Mouse (Mus musculus) cerebellum, adult 9-10 months (tissue): Measurements from ENCODE around the gene Cdk14.

Experiments
- DNase-seq: peaks from one replicate; pipeline ENCODE4 v3.0.0; 2022

Gene Cdk14

DNA sequence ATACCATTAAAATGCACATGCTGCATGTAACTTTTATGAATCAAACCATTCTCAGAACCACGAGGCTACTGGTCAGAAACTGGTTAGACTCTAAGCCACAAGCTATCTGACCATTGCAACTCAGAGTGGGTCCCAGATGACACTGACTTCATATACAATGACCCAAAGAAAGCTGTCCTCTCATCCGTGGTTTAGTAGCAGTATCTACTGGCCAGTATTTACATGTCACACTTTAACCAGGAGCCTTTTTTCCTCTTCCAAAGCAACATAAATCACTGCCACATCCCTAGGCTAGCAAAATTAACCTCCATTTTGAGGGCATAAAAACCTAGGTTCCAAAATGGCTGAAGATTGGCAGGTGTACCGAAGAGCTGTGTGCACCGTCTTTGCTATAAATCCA lies 533.0 kb downstream of the Cdk14 start:
- DNase-seq, result no peak

DNA sequence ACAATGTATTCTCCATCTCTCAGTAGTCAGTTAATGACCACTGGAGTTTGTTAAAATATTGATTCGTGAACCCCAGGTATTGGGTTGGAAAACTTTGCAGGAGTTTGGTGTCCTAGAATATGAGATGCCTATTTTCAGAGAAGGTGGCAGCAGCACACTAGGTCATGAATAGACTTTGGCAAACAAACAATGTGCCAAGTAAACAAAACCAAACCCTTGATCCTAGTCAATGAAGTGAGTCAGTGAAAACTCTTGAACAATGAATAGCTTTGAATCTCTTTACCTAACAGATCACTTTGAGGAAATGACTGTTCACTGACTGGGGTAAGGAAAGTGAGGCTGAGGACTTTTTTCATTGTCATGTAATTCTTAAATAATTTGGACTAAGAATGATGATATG lies 537.3 kb downstream of the Cdk14 start:
- no peak for DNase-seq

DNA sequence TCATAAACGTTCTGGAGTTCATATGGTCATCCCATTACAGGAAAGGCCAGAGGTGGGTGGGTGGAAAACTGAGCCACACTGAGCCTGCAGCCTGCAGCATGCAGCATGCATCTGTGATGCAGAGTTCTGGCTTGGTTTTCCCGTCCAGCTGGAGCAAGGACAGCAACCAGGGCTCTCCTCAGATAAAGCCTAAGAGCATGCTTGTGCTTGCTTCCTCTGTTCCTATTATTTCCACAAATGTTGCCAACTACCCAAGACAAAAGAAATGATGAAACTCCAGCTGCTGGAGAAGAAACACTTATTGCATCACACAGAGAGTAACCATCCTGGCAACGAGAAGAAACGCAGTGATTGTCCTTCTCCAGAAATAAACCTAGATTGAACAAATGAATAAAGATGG lies 539.8 kb downstream of the Cdk14 start:
- DNase-seq, result no peak

DNA sequence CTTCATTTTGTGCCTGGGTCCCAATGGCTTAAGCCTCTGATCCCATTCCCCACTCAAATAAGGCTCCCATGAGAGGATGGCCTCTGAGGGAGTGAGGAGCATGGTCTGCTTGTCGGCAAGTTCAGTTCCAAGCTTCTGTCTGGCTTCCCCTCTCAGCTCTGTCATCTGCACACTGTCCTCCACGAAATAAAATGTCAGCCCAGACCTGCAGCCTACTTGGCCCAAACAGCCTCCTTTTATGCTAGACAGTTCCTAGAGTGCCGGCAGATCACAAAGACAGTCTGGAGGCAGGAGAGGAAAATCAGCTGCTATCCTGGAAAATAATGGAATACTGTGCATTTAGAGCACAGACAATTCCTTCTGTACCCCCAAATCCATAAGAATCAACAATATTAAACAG lies 541.2 kb downstream of the Cdk14 start:
- no peak for DNase-seq

DNA sequence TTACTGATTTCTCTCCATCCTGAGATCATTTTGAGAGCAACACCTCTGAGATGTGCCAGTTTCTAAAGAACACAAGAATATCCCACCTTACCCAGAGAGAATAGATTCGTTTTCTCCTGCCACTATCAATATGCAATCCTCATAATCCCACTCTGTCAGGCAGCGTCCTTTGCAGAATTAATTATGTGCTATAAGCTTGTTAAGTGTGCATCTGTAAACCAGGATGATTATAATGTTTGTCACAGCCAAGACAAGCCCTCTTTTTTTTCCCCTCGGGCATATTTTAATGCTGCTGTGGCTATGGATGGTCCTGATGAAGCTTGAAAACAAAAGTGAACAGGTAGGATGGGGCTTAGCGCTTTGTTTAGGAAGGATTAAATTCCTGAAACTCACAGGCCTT lies 542.5 kb downstream of the Cdk14 start:
- no peak for DNase-seq

DNA sequence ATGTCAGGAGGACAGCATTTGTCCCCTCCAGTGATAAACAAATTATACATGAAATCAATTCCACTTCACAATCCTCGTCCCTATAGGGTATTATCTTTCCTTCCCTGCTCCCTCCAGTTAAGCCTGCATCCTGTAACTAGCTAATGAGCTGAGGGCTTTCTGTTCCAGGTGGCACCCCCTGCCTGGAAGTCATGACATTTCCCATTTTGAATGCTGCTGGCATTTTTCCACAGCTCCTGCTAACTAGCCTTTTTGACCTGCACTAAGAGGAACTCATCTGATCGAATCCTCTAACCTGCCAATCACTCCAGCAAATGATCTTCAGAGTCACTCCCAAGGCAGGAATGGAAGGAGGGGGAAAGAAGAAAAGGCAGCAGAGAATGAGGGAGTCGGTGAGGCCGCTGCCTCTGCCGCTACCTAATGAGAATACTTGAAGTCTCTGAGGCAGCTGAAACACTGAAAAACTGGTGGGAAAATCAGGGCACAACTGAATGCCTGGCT lies 542.9 kb downstream of the Cdk14 start:
- DNase-seq, result peak; percentile 14

DNA sequence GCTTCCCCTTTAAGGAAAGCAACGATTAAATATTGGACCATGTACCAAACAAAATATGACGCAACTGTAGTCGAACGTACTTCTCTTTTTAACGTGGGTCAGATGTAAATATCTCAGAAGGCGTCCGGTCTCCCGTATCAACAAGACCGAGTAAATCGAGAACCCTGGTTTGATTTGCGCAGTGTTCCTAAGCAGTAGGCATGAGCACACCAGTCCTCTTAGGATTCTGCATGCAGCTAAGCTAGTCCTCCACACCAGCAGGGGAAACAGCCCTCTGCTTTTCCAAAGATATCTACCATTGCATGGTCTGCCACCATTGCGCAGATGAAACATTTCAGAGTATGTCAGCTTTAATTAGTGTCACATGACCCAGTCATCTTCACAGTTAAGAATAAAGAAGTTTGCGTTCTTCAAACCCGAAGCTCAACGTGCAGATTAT lies 543.4 kb downstream of the Cdk14 start:
- no peak for DNase-seq

DNA sequence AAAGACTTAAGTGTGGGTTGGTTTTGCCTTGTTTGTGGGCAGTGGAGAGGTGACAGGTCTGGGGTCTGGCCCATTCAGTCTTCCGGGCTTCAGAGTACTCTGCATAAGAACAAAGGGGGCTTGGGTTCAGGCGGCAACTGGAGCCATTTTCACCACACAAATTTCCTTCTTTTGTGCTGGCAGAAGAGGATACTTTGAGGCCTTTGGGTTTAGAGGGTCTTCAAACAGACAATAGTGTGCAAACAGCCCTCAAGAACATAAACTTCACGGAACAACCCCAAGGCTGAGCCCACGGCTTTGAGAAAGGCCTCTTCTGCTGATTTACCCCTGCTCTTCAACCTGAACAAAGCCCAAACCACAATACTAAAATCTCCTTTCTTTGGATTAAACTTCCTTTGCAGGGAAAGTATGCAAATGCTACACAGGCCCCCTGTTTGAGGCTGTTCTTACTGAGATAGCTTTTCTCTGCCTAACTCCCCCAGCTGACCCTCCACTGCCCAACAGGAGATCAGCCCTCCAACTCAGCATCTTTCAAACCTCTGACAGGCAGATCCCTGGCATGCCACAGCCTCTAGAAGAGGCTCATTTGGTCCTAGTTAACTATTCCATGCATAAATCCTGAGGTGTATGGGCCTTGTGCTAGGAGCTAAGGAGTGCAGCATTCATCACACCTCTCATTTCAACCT lies 549.9 kb downstream of the Cdk14 start:
- no peak for DNase-seq

DNA sequence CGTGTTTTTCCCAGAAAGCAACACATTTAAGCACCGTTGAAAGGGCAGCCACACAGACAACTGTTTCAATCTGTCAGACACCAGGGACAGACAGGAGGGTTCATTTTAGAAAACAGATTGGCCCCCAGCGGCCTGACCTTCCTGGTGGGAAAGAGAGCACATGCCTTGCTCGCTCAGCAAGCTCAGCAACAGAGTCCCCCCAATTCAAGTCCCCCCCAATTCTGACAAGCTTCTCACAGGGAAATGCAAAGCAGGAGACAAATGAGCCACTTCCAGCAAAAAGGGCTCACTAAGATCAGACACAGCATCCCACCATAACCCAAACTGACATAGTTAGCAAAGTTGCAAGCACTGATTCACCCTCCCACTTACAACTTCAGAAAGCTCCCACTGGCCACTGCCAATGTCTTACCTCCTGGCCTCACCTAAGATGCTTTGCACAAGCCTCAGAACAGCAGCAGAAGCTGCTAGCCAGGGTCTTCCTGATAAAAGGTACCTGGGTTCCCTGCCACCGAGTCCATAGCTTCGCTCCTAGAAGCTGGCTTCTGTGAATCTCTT lies 551.5 kb downstream of the Cdk14 start:
- DNase-seq, result no peak

DNA sequence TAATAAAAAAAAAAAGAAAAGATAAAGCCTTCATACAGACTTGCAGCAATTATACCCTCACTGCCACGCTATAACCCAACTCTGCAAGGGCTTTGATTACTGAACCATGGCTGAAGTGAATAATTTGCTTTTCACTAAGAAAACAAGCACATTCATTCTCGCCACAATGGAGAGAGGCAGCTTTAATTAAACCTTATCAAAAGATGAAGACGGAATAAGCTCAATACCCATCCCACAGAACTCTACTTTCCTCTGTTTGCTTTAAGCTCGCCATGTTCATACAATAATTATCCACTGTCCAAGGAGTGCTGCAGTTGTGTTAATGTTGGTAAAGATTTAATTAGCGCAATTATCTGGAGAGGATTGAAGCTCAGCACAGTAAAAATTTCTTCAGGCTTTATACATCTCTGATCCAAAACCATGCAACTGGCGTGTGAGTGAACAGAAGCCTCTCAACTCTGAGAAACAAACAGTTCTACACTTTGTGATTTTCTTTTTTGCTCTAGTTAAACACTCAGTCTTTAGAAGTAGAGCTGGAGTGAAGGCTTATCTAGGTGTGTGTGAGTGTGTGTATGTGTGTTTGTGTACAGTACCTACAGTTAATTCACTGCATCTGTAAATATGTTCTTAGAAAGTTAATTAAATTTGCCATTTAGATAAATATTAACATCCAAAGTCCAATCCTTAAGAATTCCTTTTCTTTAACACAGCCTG lies 552.1 kb downstream of the Cdk14 start:
- no peak for DNase-seq

DNA sequence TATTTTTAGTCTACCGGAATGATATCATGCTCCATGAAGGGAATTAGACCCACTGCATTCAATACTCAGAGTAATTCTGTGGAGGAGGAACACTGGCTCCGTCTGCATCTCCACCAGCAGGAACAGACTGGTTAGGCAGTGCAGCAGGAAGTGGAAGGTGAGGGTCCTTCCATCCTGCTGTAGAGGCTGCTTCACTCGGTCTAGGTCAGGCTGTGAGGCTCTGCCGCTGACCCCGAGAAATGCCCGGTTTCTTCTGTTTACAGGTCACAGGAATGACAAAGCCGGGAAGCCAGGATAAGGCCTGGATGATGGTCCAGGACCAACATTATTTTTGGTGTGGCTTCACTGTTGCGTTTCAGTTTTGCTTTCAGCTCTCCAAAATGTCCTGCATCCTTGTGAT lies 553.2 kb downstream of the Cdk14 start:
- no peak for DNase-seq

DNA sequence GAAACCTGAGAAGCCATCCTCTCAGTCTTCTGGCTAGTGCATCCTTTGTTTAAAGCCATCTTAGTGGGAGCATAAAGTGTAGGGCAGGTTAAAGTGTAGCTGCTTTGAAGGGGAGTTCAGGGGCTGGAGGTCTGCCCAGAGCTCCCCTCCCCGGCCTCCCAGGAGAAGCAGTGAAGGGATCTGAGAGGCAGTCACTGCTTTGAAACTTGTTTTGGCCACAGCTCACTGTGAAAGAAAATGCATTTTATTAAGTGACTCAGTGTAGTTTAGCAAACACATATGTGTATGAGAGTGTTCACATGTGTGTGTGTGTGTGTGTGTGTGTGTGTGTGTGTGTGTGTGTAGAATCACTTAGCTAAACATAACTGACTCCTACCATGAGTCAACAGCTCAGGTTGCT lies 554.0 kb downstream of the Cdk14 start:
- DNase-seq, result no peak

DNA sequence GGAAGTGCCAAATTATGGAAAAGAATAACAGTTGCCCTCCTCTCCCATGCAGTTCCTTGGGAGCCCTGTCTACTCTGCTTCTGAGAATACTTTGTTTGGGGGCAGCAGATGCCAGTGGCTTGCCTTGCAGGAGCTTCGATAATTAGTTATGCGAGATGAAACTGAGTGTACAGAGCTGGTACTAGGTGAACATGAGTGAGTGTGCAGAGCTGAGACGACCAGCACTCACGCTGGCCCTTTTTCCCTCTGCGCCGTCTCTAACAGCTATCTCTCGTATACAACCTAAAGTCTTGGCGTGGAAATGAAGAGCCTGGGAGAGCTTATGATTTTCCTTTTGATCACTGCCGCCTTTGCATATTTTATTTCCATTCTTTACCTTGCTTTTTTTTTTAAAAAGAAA lies 558.5 kb downstream of the Cdk14 start:
- no peak for DNase-seq

DNA sequence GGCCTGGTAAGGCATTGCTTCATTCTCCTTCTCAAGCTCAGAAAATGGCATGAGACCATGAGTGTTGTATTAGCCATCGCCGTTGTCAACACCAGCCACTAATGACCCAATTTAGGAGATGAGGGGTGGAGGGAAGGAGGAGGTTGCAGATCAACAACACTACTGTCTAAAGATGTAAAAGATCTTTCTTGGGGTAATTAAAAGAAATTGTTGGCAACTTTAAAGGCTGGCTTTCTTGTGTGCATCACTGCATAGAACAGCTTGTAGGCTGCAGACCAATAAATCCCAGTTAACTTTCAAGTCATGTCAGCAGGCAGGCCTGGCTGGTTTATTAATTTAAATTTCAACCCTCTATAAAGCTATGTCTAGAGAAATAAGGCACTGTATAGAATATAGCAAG lies 559.0 kb downstream of the Cdk14 start:
- no peak for DNase-seq

DNA sequence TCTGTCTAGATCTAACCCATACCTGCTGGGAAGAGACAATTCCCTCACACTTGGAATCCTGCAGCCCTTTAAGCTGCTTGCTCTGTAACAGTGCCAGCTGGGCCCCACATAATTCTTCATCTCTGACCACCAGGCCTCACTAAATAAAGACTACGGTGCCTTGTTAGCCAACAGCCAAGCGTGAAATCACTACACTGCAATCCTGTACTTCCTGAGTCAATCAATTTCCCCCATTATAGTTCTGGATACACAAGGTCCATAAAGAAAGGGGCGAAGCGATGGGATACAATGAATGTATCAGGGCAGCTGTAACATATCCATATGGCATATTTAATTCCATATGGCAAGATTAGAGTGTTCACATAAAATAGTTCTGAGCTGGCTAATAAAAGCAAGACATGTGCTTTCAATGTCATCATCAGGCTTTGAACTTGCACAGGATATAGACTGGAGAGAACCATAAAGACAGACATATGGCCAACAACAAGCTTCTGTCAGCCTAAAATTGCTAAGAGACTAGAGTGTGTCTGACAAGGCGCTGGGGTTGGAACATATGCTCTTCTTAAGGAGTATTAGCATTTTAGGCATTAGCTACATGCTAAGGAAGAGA lies 562.0 kb downstream of the Cdk14 start:
- DNase-seq, result no peak

DNA sequence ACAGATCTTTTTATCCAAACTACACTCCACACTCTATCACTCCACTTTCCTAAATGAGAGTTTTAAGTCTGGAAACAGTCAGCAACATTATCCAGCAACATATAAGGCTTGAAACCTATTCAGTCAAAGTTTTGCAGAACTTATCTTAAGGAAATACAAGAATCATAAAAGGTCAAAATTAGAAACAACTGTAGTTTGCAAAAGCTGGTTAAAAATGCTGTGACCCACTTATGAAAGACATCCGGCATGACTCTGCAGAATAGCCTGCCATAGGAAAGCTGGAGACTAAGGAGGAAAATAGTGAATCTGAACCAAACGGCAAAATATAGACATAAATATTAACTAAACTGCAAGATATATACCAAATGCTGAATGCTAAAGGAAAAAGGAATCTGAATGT lies 566.6 kb downstream of the Cdk14 start:
- no peak for DNase-seq

DNA sequence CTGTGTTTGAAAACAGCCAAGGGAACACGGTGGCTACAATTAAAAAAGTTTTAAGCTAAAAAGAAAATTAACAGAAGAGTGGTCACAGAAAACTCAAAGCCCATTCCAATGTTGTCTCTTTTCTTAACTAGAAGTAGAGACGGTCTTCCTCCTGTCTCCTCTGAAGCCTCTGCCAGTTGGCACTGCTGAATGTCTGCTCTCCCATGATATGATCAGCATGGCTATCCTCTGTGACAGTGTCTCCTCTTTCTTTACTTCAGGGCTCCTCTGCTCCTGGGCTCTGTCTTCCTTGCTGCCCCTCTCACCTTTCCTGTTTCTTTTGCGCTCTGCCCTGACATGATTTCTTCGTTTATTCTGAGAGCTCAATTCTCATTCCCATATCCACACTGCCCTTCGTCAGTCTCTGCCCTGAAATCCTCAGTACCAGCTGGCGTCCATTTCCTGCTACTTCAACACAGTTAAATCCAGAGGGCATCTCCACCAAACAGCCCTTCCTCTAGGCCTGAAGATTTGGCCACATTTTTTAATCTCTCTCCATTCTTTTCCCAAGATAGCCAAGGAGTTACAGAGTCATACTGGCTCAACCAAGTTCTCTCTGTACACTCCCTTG lies 567.3 kb downstream of the Cdk14 start:
- DNase-seq, result no peak

DNA sequence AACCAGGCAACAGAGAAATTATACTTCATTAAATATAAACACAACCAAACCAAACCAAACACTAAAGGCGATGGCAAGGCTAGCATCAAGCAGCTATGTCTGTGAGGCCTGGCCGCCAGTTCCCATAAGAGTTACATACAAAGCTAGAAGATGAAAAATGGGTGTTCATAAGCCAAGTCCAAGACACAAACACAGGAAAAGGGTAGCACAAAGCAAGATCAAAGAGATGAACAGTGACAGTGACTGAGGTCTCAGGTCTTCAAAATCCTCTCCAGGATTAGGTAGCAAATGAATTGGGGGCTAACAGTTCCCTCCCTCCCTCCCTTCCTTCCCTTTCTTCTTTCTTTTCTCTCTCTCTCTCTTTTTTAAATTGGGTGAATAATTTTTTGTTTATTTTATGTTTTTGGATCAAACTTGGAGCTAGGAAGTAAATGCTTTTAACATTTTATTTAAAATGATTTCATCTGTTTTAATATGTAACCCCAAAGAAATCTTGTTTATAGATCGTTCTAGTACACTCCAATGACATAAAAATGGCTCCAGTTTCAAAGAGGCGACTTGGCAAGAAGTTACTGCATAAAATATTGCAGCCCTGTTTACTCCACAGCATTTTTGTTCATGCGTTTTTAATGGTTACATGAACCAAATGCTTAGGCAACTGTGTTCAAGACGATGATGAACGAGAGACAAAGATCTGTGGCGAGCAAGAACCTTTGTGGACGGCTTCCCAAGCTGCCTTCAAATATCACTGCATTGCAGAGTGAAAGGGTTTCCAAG lies 568.0 kb downstream of the Cdk14 start:
- DNase-seq, result no peak

DNA sequence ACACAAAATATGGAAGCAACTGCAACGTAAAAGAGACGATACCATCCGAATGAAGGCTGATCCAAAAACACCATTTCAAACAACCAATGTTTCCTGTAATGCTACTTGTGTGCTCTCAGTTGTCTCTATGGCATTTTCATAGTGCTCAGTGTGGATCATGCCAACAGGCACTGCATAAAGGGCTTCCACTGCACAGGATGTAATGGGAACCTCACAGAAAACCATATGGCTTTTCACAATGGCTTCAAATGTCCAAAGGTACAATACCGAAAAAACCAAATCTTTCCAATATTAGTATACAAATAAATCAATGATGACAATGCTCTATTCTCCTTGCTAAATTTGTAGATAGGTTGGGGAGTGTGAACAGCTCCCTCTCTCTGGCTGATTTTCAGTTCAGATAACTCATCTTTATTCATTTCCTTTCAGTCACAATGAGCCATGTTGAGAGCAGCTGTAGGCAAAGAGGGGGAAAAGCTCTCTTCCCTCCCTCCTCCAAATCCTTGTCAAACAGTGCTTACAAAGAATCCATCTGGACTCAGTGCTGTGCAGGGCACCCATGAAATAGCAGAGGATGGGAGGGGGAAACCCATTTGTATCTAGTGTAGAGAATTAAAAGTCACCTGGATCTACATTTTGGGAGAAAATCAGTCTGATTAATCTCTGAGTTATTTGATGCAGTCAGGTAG lies 568.7 kb downstream of the Cdk14 start:
- no peak for DNase-seq

DNA sequence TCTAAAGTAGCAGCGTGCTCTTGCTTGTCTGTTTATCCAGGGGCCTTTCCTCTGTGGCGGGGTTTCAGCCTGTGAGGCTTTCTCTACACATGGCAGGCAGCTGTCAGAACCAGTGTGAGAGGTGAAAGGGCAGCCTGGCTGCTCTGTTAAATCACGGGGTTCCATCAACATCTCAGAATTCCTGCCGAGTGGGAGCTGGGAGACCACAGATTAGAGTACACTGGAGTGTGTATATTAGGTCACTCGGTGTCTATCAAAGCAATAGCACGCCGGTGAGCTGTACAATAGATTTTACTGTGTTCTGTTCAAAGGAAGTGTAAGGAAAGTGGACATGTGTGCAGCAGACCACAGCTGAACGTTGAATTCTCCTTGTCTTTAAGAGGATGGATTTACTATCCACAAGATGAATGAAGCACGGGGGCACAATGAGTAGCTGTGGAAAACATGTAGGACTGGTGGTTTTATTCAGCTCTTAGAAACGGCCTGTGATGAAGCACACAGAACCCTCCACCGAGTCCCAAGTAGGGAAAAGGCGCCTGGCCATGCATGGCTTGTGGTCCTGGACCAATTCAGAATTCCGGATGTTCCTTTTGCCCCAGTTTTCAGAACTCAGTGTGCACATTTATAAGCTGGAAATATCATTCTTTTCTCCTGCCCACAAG lies 585.2 kb downstream of the Cdk14 start:
- no peak for DNase-seq

DNA sequence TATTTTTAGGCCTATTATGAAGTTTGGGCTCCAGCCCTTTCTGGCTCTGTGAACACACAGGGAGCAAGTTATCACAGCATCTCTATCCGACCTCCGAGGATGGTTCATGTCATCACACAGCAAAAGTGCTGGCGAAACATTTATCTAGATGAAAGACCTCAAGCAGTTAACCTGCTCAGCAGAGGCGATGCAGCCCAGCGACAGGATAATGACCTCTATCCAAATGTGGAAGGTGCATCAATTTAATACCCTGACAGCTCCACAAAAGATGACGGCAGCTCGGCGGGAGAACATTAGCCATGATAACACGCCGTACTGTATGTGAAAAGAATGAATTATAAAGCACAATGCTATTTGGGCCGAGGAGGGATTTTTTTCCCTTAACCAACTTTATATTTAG lies 586.2 kb downstream of the Cdk14 start:
- no peak for DNase-seq
